Mouse (Mus musculus): ENCODE measurements around the gene Git1. TPM values are rescaled to one million over a fixed set of nuclear protein-coding genes. Genes with fewer than 3 reads are reported as not detected.

Git1 gene
- total RNA-seq (2021): 10 to 100 TPM; 51.3 TPM

DNA sequence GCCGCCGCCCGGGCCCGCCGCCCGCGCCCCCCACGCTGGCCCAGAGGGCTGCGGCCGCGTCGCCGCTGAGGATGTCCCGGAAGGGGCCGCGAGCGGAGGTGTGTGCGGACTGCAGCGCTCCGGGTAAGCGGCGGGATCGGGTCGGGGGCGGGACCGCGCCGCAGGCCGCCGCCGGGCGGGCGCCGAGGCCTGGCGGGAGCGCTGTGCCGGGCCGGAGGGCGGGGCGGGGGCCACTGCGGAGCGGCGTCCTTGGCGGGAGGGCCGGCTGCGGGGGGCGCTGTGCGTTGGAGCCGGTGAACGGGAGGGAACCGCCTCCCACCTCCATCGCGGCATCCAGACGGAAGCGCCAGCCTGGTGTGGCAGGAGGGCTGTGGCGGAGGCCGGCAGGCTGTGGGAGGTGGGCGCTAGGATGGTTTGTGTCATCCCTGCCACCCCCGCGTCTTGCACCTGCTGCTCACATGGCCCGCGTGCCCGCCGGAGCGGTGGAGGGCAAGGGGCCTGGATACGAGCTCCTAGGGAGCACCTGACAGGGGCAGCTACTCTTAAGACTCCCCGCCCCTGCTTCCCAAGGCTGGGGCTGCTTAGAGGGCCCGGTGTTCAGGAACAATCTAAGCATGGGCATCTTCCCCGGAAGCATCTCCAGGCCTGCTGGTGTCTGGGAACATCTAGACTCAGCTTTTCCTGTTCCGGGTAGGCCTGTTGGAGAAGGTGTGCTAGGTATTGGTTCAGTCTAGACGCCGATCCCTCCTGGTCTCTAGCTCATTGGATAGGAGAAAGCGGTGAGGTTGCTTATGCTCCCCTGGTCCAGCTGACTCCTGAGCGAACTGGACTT is at the start of gene Git1:
Gene Git1 (plus strand): TSS at position 51 of the 832 bp plus-strand sequence.
- no peak for DNase-seq (ENCODE audit: low spot score)
- intact Hi-C loops (cut with DNase I): no loop called here

DNA sequence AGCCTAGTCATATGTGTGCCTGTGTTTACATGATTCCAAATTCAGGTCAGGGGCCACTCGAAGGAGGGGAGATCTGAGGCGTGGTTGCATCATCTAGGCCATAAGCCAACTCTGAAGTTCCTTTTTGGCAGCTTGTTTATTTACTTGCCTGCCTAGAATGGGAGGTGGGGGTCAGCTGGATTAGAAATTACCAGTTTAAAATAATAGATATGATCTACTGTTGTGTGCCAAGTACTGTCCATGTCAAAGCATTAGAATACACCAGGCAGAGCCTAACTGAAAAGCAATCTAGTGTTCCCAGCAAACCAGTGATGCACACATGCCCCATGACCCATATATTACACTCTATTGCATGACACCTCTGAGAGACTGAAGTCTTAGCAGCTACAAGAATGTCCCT is 48.4 kb upstream of the Git1 start:
- intact Hi-C loops (cut with DNase I): loop anchor here (2.0 to 5.0 kb wide), 2 partner anchors 96 to 228 kb away; partner anchors contain the start of gene Ssh2
- peak; percentile 60 for DNase-seq (ENCODE audit: low spot score)

DNA sequence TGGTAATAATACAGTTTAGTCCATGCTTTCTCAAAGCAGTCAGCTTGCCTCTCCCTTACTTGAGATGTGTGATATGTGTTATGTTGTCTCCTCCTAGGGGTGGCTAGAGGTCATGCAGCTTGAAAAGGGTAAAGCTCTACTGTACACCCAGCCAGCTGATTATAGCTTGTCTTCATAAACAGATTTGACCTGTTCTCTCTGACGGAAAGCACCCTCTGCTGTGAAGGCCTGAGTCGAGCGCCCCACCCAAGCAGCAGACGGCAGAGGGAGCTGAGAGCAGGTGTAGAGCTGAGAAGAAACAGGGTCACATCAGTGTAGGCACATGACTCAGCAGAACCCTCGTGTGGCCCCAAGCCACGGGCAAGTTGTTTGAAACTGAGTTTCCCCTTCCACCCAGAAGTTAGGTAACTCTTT is 46.7 kb upstream of the Git1 start:
- intact Hi-C loops (cut with DNase I): loop anchor here (1.0 to 5.0 kb wide), 2 partner anchors 127 to 229 kb away; partner anchors contain the start of gene Ssh2
- DNase-seq (ENCODE audit: low spot score): peak; percentile 56

DNA sequence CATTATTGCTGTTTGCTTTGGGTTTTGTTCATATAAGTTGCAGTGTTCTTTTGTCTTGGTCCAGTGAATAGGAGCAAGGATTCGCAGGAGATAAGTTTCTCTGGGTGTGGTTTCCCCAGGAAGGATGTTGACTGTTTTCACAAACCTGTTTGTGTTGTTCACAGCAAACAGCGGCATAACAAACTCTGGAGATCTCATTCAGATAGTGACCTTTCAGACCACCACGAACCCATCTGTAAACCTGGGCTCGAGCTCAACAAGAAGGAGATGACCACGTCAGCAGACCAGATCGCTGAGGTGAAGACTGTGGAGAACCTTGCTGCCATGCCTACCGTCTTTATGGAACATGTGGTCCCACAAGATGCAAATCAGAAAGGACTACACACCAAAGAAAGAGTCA is 44.1 kb upstream of the Git1 start:
- no peak for DNase-seq (ENCODE audit: low spot score)

DNA sequence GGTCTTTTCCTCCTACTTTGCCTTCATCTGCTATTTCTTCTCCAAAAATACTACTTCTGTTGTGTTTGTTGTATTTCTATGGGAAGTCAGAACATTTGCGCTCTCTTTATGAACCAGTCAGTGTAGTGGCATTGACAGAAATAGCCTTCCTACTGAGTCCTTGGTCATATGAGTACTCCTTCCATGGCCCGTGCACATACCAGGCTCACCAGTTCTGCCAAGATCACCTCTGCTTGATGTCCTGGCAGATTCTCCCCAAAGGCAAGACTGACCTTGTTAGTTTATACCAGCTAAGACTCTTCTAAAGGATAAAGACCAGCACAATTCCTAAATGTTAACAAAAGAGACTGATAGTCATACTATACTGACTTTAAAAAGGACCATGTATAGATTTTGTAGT is 41.7 kb upstream of the Git1 start:
- intact Hi-C loops (cut with DNase I): no loop called here
- DNase-seq (ENCODE audit: low spot score): no peak

More for the DNA sequence above, 44.1 kb upstream of the Git1 start:
- intact Hi-C loops (cut with DNase I): loop anchor here (5.0 kb wide), 1 partner anchor 232 kb away; the partner anchor contains the start of gene Ssh2

DNA sequence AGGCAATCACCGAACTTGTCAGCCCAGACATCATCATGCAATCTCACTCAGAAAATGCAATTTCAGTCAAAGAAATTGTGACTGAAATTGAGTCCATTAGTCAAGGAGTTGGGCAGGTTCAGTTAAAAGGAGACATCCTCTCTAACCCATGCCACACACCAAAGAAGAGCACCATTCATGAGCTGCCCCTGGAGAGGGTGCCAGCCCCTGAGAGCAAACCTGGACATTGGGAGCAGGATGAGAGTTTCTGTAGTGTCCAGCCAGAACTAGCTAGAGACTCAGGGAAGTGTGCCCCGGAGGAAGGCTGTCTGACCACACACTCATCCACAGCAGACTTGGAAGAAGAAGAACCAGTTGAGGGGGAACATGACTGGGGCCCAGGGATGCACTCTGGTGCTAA is 40.0 kb upstream of the Git1 start:
- no peak for DNase-seq (ENCODE audit: low spot score)
- intact Hi-C loops (cut with DNase I): no loop called here

DNA sequence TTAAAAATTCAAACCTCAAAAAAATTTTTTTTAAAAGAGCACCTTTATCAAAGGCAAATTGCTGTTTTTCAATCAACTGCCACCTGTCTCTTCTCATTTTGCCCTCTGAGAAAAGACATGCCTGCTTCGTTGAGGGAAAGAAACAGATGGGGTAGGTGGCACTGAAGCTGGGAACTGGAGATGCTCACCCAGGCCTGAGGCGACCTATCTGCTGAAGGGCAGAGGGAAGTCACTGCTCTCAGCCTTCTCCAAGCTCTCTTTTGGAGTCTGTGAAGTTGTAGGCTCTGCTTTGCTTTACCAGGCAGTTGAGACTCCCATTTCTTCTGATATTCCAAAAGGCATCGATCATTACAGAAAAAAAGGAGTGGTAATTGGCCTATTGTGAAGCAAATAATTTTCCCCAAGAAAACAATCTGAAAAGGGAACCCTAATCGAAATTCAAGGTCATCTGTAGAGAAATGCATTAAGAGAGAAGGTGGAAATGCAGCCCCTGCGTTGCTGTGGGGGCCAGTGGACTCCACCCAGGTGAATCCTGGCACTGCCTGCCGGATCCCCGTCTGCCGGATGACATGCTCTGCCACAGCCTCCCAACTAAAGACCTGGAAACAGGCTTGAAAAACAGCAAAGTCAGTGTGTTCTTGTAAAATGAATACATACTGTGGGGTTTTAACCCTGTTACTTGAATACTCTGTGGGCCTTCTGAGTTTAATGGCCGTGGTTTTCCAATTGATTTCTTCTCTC is 37.4 kb upstream of the Git1 start:
- no peak for DNase-seq (ENCODE audit: low spot score)
- intact Hi-C loops (cut with DNase I): no loop called here

DNA sequence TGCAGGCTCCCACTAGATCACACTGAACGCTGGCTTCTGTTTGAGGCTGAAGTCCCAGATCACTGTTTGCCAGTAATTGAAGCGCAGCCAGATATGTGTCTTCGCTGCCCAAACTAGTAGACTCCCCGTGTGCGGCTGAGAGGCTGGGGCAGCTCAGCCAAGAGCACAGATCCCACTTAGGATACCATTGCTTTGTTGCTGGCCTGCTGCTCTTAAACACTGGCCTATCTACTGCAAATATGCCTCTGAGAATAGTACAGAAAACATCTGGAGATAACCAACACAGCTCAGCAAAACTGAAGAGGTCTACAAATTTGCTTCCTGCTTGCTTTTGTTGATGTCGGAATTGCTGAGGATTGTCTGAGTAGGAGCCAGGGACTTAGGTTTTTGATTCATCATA is 36.5 kb upstream of the Git1 start:
- DNase-seq (ENCODE audit: low spot score): peak; percentile 49
- intact Hi-C loops (cut with DNase I): no loop called here

DNA sequence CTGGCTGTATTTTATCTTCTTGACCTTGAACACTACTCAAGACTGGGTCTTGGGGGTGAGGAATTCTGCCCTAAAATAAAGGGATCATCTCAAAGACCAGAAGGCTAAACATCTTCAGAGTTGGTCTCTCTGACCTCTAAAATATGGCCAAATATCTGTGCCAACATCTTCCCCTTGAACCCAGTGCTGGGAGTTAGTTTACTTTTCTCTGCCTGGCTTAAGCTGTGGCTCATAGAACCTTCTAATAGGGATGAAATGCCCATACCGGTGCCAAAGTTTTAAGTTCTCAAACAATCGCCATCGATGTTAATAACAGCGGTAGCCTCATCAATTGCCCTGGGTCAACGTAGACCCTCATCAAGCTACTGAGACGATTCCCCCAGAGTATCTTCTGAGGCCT is 31.5 kb upstream of the Git1 start:
- DNase-seq (ENCODE audit: low spot score): no peak
- intact Hi-C loops (cut with DNase I): no loop called here

DNA sequence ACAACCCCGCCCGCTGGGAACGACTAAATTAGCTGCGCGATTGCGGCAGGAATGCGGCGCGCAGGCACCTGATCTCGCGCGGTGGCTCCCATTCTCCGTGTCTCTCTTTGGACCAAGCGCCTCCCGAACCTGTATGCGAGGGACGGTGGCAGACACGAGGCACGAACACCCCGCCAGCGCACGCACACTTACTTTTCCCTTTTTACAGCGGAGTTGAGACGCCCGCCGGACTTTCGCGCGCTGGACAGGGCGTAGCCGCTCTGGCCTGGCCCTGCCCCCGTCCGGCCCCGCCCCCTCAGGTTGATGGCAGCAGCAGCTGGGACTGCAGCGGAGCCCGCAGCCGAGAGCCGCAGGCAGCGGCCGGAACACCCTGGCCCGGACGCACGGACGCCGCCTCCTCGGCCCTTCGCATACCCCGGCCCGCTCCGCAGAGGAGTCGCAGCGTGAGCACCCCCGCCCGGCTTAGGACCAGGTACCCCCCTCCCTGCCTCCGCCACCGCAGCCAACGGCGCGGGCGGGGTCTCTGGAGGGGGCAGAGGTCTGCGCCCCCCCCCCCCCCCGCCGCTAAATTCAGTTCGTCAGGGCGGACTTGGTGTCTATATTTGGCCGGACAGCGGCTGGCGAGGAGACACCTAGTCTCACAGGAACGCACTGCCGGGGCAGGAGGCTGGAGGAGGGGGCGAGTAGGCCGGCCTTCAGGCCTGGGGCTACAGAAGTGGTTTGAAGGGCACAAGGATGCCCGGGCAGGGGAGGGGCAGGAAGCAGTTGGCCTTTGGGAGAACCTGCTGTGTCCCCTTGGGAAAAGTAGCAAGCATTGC is 30.9 kb upstream of the Git1 start, which contains the start of gene Coro6:
Gene Coro6 (plus strand): TSS at position 129 of the 818 bp plus-strand sequence.
- DNase-seq (ENCODE audit: low spot score): peak; percentile 65
- intact Hi-C loops (cut with DNase I): no loop called here

DNA sequence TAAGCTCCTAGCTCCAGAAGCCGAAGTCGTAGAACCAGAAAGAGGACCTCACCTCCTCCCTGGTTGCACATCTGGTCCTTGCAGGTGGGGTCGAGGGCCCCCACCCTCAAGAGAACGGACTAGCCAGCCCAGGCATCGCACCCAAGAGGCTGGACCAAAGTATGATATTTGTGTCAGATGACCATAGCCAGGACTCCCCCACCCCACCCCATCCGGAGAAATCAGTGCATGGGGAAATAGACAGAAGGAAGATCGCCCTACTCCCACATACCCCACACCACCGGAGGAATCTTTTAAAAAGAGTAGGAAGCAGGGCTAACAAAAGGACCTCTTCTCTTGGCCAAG is 30.3 kb upstream of the Git1 start:
- DNase-seq (ENCODE audit: low spot score): no peak
- intact Hi-C loops (cut with DNase I): no loop called here

DNA sequence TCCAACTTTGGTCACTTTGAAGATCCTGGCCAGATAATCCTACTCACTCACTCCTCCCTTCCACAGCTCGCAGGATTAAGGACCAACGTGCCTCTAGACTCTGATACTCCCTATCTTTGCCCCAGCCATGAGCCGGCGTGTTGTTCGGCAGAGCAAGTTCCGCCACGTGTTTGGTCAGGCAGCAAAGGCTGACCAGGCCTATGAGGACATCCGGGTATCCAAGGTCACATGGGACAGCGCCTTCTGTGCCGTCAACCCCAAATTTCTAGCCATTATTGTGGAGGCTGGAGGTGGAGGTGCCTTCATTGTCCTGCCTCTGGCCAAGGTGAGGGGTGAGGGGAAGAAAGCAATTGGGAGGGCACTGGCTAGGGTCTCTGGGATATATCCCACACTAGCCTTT is 29.6 kb upstream of the Git1 start:
- DNase-seq (ENCODE audit: low spot score): no peak

DNA sequence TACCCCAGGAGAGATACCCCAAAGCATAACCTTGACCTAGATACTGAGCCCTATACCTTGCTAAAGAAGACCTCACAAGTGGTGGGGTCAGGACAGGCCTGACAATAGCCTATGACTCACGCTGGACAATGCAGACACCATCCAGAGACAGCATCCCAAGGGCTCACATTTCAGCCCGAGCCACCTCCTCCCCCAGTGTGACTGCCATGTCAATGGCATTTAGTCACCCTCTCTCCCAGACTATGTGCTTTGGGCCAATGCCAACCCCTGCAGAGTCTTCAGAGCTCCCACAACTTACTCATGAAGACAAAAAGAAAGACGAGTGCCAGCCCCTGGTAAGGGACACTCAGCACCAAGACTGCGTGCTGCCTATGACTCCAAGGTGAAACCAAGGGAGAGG is 28.7 kb upstream of the Git1 start:
- no peak for DNase-seq (ENCODE audit: low spot score)
- intact Hi-C loops (cut with DNase I): loop anchor here (5.0 kb wide), 1 partner anchor 362 kb away; no protein-coding TSS in a partner anchor

More for the DNA sequence above, 29.6 kb upstream of the Git1 start:
- intact Hi-C loops (cut with DNase I): no loop called here

DNA sequence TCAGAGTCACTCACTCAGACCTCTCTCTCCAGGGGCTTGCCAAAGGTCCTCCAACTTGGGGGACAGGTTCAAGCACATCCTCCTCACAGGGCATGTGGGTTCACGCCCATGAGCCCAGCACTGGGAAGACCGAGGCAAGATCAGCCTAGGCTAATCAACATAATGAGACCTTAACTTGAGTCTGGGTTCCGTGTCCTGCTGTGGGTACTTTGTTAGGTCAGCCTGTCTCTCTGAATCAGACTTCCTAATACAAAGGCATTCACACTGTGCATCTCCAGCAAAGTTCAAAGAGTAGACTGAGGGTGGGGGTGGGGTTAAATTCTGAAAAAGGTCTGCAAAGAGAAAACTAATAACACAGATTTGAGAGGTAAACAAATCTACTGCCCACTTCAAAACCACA is 28.3 kb upstream of the Git1 start:
- intact Hi-C loops (cut with DNase I): loop anchor here (5.0 kb wide), 1 partner anchor 363 kb away; no protein-coding TSS in a partner anchor
- DNase-seq (ENCODE audit: low spot score): no peak

DNA sequence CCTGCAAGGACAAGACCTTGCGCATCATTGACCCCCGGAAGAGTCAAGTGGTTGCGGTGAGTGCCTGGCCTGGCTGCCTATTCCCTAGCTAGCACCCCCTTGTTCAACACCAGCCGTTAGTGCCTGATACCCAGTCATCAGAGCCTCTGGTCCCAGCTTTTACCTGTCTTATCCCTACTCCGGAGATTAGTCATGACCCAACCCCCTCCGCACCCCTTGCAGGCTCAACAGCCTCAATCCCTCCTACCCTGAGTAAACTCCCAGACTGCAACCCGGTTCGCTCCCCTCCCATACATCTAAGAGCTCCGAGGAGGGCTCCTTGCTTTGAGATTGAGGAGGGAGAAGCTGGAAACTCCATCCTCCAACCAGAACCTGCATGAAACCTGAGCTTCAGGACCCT is 26.8 kb upstream of the Git1 start:
- intact Hi-C loops (cut with DNase I): loop anchor here (2.0 to 5.0 kb wide), 2 partner anchors 22 to 364 kb away; partner anchors contain the start of gene Ankrd13b
- no peak for DNase-seq (ENCODE audit: low spot score)

DNA sequence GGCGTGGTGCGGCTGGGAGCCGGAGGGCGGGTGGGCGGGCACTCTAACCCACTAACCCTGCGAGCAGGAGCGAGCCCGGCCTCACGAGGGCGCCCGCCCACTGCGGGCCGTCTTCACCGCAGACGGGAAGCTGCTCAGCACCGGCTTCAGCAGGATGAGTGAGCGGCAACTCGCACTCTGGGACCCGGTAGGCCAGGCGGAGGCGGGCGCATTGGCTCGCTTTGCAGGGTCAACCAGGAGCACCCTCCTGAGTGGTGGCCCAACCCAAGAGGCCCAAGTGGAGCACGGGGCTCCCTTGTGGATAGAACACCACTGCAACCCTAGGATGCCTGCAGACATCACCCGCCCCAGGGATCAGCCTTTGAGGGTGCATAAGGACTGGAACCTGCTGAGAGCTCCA is 26.2 kb upstream of the Git1 start:
- intact Hi-C loops (cut with DNase I): loop anchor here (2.0 to 5.0 kb wide), 2 partner anchors 22 to 365 kb away; partner anchors contain the start of gene Ankrd13b
- DNase-seq (ENCODE audit: low spot score): peak; percentile 58

DNA sequence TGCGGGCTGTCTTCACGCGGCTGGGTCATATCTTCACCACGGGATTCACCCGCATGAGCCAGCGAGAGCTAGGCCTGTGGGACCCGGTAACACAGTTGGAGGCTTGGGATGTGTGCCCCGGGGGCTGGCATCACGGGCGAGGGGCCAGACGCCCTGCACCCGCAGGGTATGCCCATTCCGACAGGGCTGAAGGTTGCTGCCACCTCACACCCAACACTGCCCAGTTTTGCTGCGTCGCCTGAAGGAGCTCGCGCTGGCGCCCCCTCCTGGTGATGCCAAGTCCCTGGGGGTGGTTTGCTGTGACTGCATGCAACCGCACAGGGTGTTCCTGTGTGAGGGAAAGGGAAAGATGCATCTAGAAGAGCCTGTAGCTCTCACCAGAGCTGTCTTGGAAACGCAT is 25.6 kb upstream of the Git1 start:
- peak; percentile 62 for DNase-seq (ENCODE audit: low spot score)
- intact Hi-C loops (cut with DNase I): loop anchor here (1.0 to 5.0 kb wide), 3 partner anchors 21 to 365 kb away; partner anchors contain the start of gene Ankrd13b

DNA sequence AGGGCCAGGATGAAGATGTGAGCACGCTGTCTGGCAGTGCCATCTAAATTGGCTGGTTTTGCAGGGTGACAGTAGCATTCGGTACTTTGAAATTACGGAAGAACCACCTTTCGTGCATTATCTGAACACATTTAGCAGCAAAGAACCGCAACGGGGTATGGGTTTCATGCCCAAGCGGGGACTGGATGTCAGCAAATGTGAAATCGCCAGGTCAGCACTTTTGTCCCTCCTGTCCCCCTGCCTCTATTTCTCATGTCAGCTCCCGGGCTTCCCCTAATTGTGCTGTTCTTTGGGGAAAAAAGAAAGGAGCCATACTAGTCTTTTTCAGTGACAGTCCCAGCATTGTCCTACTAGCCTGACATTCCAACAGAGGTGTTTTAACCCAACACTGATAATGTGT is 25.0 kb upstream of the Git1 start:
- intact Hi-C loops (cut with DNase I): loop anchor here (1.0 to 5.0 kb wide), 2 partner anchors 150 to 366 kb away; no protein-coding TSS in a partner anchor
- no peak for DNase-seq (ENCODE audit: low spot score)

DNA sequence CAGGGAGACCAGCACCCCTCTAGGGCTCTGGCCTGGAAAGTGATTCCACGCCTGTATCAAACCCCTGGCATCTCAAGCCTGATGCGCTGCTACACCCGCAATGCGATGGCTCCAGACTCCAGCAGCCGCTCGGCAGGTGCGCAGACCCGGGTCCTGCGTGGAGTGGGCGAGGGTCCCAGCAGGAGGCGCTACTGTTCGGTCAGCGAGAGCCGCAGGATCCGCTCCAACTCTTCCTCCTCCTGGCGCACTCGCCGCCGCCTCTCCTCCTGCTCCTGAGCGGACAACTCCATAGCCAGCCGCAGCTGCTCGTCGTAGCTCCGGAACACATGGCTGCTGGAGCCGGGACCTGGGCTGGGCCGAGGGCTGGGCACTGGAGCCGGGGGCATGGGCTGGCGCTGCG is 22.0 kb upstream of the Git1 start:
- DNase-seq (ENCODE audit: low spot score): no peak
- intact Hi-C loops (cut with DNase I): no loop called here

DNA sequence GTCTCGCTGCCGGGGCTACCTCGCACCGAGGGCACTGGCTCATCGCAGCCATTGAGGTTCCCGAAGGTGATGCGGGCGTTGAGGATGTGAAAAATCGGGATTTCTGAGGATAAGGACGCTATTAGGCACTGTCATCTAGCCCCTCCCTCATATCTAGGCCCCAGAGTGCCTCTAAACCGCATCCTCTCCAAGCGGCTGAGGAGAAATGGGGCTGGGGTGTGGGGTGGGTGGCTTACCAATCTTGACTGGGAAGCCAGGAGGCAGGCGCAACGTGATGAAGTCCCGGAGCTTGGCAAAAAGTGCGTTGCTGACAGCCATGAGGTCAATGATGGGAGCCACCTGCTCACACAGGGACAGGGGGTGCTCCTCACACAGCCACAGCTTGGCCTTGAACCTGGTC is 20.6 kb upstream of the Git1 start:
- intact Hi-C loops (cut with DNase I): no loop called here
- DNase-seq (ENCODE audit: low spot score): no peak
